Mouse (Mus musculus): ENCODE measurements around the gene Nqo1.

Gene Nqo1

GRCm38 (mm10) chr8:107403038-107403781 lies at the start of gene Nqo1:
TSS of gene Nqo1 (minus strand) at chr8:107403206.
- DNase-seq: peak; percentile 64

DNA sequence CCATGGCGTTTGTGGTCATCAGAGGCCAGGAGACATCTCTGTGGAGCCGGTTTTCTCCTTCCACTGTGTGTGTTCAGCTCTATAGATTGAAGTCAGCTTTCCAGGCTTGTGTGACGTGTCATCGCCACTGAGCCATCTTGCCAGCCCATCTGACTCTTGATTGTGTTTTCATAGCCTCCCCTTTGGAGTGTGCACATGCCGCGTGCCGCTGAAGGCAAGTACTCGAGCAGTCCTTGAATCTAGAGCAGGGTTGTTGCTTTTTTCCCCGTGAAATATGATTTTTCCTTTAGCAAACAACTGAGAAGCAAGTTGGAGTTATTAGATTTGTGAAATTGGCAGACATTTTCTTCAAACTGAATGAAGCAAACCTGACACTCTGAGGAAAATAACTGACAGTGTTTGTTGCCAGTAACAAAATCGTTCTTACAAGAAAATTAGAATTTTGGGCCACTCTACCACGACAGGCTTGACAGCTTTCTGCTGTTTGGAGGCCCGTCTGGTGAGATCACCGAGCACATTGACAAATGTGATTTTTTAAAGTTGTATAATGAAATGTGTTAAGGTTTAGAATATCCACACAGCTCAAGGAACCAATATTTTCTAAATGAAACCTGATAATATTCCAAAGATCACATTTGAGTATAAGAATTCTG lies 48.5 kb upstream of the Nqo1 start:
- DNase-seq: no peak

DNA sequence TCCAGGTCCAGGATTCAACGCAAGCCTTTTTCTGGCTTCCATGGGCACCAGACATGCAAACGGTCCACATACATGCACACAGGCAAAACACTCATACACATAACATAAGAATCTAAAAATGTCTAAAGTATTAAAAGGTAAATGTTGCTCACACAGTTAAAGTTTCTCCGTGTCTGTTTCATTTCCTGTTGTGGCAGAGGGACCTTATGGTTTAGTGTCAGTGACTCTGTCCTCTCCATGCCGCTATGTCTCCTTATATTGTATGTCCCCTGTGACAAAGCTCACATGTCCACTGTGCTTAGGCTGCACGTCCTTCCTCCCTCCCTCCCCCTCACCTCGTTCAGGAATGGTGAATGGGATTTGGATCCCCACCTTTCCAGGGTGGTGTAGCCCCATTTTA lies 46.6 kb upstream of the Nqo1 start:
- no peak for DNase-seq

GRCm38 (mm10) chr8:107449130-107449529 lies 46.1 kb upstream of the Nqo1 start:
- DNase-seq: no peak

DNA sequence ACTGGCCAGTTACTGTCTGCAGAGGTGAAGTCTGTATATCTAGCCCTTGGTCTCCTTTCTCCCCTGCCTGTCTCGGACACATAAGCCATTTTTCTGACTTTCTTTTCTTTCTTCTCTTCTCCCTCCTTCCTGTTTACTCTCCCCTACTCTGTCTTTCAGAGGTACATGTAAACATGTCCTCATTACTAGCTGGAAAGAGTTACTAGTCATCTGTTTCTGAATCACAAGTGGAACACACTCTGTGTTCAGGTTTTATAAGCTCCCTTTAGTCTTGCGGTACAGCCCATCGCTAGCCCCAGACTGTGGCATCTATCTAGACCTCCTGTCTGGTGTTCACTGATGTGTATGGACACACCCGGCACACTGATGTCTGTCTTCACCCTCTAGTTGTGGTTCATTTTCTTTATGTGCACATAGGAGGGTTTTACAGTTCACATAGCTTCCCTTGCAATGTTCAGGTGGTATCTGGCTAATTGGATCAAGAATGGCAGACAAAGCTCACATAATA lies 45.4 kb upstream of the Nqo1 start:
- no peak for DNase-seq

DNA sequence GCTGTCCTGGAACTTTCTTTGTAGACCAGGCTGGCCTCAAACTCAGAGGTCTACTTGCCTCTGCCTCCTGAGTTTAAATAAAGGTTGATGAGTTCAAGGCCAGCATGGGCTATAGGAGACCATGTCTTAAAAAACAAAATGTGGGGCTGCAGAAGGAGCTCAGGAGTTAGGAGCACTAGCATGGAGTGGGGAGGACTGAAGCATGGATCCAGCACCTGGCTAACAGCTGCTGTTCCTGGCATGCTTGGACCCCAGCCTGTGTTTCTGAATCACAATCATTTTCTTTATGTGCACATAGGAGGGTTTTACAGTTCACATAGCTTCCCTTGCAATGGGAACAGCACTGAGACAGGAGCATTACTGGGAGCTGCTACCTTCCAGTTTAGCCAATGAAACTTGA lies 44.7 kb upstream of the Nqo1 start:
- DNase-seq: no peak

DNA sequence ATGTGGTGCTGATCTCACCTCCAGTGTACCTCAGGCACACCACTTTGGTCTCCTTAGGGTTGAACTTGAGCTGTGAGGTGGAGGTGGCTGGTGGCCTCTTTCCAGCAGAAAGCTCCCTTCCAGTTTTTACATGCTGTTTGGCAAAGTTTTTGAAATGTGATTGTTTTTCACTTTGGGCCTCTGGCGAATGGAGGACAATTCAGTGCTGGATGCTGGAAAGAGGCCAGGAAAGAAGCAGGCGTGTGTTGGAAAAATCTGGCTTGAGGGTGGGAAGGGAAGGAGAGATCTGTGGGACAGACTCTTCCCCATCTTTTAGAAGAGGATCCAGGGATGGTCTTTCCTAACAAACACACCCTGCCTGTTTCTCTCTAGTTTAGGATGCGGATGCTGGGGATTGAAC lies 41.6 kb upstream of the Nqo1 start:
- no peak for DNase-seq

DNA sequence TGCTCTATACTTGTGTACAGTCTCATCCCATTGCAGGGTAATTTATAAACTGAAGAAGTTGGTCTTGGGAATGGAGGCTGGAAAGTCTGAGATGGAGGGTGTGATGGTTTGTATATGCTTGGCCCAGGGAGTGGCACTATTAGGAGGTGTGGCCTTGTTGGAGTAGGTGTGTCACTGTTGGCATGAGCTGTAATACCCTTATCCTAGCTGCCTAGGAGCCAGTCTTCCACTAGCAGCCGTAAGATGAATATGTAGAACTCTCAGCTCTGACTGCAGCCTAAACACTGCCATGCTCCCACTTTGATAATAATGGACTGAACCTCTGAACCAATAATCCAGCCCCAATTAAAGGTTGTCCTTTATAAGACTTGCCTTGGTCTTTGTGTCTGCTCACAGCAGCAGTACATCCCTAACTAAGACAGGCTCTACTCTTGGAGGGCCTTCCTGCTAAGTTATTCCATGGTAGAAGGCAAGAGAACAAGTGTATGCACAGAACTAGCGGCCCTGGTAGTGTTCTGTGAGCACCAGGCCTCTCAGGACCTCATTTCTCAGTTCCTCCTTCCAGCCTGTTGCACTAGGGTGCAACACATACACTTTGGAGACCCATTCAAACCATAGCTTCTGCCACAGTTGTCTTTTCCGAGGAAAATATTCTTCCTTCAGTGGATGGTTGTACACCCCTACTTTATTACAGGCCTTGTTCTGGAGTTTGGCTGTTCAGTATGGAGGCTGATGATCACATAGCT lies 37.0 kb upstream of the Nqo1 start:
- DNase-seq: no peak

DNA sequence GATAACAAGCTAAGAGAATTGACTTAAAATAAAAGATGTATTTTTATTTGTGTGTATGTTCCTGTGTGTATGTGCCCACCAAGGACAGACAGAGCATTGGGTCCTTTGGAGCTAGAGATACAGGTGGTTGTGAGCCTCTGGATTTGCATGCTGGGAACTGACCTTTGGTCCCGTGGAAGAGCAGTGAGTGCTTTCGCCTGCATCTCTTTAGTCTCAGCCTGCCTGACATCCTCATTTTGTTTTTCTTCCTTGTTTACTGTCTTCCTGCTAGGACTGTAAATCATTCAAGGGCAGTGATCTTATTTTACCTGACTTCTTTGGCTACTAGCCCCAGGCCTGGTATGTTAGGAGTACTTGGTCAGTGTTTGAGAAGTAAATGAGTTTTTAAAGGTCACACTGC lies 34.7 kb upstream of the Nqo1 start:
- DNase-seq: no peak

GRCm38 (mm10) chr8:107436841-107437421 lies 33.9 kb upstream of the Nqo1 start:
- DNase-seq: no peak

GRCm38 (mm10) chr8:107435962-107436831 lies 33.2 kb upstream of the Nqo1 start, which contains the start of gene Wwp2:
TSS of gene Wwp2 (plus strand) at chr8:107436365.
- peak; percentile 91 for DNase-seq

- no peak for DNase-seq
Measured at GRCm38 (mm10) chr8:107435421-107435961, 32.5 kb upstream of the Nqo1 start.

- no peak for DNase-seq
Measured at GRCm38 (mm10) chr8:107430821-107431220, 27.8 kb upstream of the Nqo1 start.

GRCm38 (mm10) chr8:107425230-107425597 lies 22.2 kb upstream of the Nqo1 start:
- no peak for DNase-seq

- DNase-seq: peak; percentile 98
Measured at GRCm38 (mm10) chr8:107424597-107425229, 21.7 kb upstream of the Nqo1 start, which contains the start of gene Nob1. TSS of gene Nob1 (minus strand) at chr8:107425051.

- no peak for DNase-seq
Measured at GRCm38 (mm10) chr8:107424176-107424575, 21.2 kb upstream of the Nqo1 start.

GRCm38 (mm10) chr8:107417001-107417400 lies 14.0 kb upstream of the Nqo1 start:
- no peak for DNase-seq

- no peak for DNase-seq
Measured at GRCm38 (mm10) chr8:107413881-107414280, 10.9 kb upstream of the Nqo1 start.

- no peak for DNase-seq
Measured at GRCm38 (mm10) chr8:107412552-107412951, 9.5 kb upstream of the Nqo1 start.

DNA sequence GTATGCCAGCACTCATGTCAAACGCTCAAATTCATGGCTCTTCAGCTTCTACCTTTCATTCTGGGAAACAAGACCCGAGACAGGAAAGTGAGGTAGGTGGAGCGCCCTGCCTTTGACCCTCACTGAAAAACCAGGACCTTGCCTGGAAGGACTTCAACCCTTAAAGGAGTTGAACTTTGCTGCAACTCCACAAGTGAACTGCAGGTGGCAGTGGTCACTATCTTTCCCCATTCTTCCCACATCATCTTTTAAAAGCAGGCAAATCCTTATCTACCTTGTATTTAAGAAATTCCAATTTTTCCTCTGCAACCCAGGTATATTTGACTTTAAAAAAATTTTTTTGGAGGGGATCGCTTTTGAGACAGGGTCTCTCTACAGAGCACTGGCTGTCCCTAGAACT lies 8.4 kb upstream of the Nqo1 start:
- DNase-seq: no peak

DNA sequence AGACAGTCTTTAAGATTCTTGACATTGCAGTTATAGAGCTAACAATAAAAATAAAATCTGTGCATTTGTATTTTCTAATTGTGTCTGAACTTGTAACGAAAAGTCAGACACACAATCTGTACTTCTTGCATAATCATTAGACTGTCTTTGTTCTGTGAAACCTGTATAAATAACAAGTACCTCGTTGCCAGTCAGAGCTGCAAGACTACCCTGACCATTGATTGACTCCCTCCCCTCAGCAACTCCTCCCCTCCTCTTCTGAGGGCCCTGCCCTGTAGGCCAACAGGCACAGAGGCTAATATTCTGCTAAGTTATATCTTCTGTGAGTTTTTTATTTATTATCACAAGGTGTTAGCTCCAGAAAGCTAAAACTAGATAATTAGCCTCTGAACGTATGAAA lies 2.9 kb upstream of the Nqo1 start:
- DNase-seq: no peak

Data from thymus, postnatal 14 days (tissue).